Comparison of ENCODE assay signal across 10 mouse cellular contexts in the genomic region with DNA sequence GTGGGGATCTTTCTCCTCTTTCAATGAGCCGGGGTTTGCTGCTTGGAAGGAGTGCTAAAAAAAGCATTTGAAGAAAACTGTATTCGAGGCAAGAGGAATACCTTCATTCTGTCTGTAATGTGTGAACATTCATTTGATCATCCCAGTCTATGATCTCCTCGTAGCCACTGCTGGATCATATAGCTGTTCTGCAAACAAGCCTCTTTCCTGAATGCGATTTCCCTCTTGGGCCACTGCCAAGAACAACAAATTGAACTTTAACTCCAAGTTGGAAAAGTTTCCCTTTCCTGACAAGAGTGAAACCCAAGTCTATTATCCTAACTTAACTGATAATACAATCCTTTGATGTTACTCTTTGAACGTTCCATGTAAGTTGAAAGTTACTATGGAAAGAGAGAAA.
A peak's percentile ranks its signal among the peaks of the same experiment; 100 is the strongest.
DNase-seq lines count a peak whose midpoint lies in the region; ATAC-seq and TF ChIP-seq lines count a peak whose summit lies in the region.
"Had no signal": no experiment of that assay in that cellular context is flagged by ENCODE, and none has a peak within 500 bp of the region (broad histone marks: within the 10 kb centered on the region; RNA-seq: fewer than 3 reads in every experiment).

No protein-coding gene starts in this region.

- no peaks in the 10 kb centered on the region for H3K27me3 ChIP-seq in lung, embryonic 15.5 days
- no peaks in the 10 kb centered on the region for H3K27me3 ChIP-seq in midbrain, postnatal 0 days (ENCODE audit: insufficient read depth, low read length)
- no peaks in the 10 kb centered on the region for H3K27me3 ChIP-seq in hindbrain, embryonic 16.5 days (replicated peaks; ENCODE audit: control insufficient read depth, insufficient read depth, low read length)
- H3K27me3 ChIP-seq: neural tube, embryonic 15.5 days had no signal

- WGBS in lung, embryonic 15.5 days, result 4% methylated on average over 5 of the region's 5 CpGs
- 63% methylated on average over 5 of the region's 5 CpGs for WGBS in midbrain, postnatal 0 days
- 67% methylated on average over 5 of the region's 5 CpGs for WGBS in hindbrain, embryonic 16.5 days

- ATAC-seq in lung, embryonic 15.5 days (ENCODE audit: borderline replicate concordance, extremely low read depth, low FRiP score, low TSS enrichment), result peak; percentile 56; the same call in 1 of the 2 replicates
- ATAC-seq in midbrain, postnatal 0 days (ENCODE audit: low FRiP score), result no peak
- ATAC-seq in hindbrain, embryonic 16.5 days, result no peak

- no peak overlapping the region for H3K4me3 ChIP-seq in lung, embryonic 15.5 days
- H3K4me3 ChIP-seq in midbrain, postnatal 0 days (ENCODE audit: low read depth, low read length), result no peak overlapping the region
- H3K4me3 ChIP-seq in hindbrain, embryonic 16.5 days (ENCODE audit: low read length), result no peak overlapping the region
- H3K4me3 ChIP-seq: neural tube, embryonic 15.5 days had no signal

- TF ChIP-seq CTCF in midbrain, postnatal 0 days (IDR thresholded peaks at IDR 0.05), result no peak

- H3K4me1 ChIP-seq in lung, embryonic 15.5 days, result peaks cover 18% of the 10 kb centered on the region
- no peaks in the 10 kb centered on the region for H3K4me1 ChIP-seq in midbrain, postnatal 0 days (ENCODE audit: insufficient read depth, low read length)
- no peaks in the 10 kb centered on the region for H3K4me1 ChIP-seq in hindbrain, embryonic 16.5 days (ENCODE audit: control insufficient read depth, insufficient read depth, low read depth, low read length)
- H3K4me1 ChIP-seq: neural tube, embryonic 15.5 days had no signal

- DNase-seq in heart, adult 8-10 months (ENCODE audit: low spot score), result peak; percentile 10
- no peak for DNase-seq in heart, adult 9 months (ENCODE audit: low spot score in 2 of 2)
- peak; percentile 1 for DNase-seq in adrenal gland, postnatal 25 days
- DNase-seq in kidney, adult 9 months, result peak; percentile 29
- DNase-seq in midbrain, postnatal 0 days (ENCODE audit: low spot score), result no peak
- no peak for DNase-seq in layer of hippocampus, adult 18-20 months (ENCODE audit: low spot score in 2 of 2)

- H3K9me3 ChIP-seq in lung, embryonic 15.5 days, result no peaks in the 10 kb centered on the region
- H3K9me3 ChIP-seq in midbrain, postnatal 0 days (ENCODE audit: low read length), result no peaks in the 10 kb centered on the region
- H3K9me3 ChIP-seq in hindbrain, embryonic 16.5 days (ENCODE audit: control insufficient read depth, low read length), result no peaks in the 10 kb centered on the region
- H3K9me3 ChIP-seq: neural tube, embryonic 15.5 days had no signal

- 0 out of 2 replicates have a peak overlapping the region, but pooled peaks have one; percentile 1 for H3K27ac ChIP-seq in lung, embryonic 15.5 days
- H3K27ac ChIP-seq in midbrain, postnatal 0 days (ENCODE audit: low read depth, low read length), result no peak overlapping the region
- H3K27ac ChIP-seq in hindbrain, embryonic 16.5 days (ENCODE audit: low read depth, low read length), result no peak overlapping the region
- H3K27ac ChIP-seq: neural tube, embryonic 15.5 days had no signal

- no peak overlapping the region for H3K9ac ChIP-seq in lung, embryonic 15.5 days
- no peak overlapping the region for H3K9ac ChIP-seq in midbrain, postnatal 0 days (replicated peaks; ENCODE audit: low read length, poor library complexity, severe bottlenecking)
- no peak overlapping the region for H3K9ac ChIP-seq in hindbrain, embryonic 16.5 days (ENCODE audit: low read depth, low read length)
- H3K9ac ChIP-seq: neural tube, embryonic 15.5 days had no signal

- H3K4me2 ChIP-seq in lung, embryonic 15.5 days, result no peak overlapping the region
- H3K4me2 ChIP-seq in midbrain, postnatal 0 days (ENCODE audit: low read depth, low read length, poor library complexity, severe bottlenecking), result no peak overlapping the region
- no peak overlapping the region for H3K4me2 ChIP-seq in hindbrain, embryonic 16.5 days (ENCODE audit: low read length)
- H3K4me2 ChIP-seq: midbrain, embryonic 11.5 days; neural tube, embryonic 15.5 days had no signal

- H3K36me3 ChIP-seq in lung, embryonic 15.5 days, result no peaks in the 10 kb centered on the region
- no peaks in the 10 kb centered on the region for H3K36me3 ChIP-seq in midbrain, postnatal 0 days (ENCODE audit: insufficient read depth, low read length)
- H3K36me3 ChIP-seq in hindbrain, embryonic 16.5 days (ENCODE audit: control insufficient read depth, insufficient read depth, low read length), result no peaks in the 10 kb centered on the region
- H3K36me3 ChIP-seq: neural tube, embryonic 15.5 days had no signal

Comparison
In these comparisons a context has a peak if more than half of its experiments do, and no peak if none do; other contexts are left out.
1. DNase-seq: peak in heart, adult 8-10 months (single experiment), adrenal gland, postnatal 25 days (single experiment) and kidney, adult 9 months (single experiment); none in heart, adult 9 months (0 of 2), midbrain, postnatal 0 days (single experiment) and layer of hippocampus, adult 18-20 months (0 of 2).